Mouse (Mus musculus): Measurements from ENCODE around the gene Olfr1264. TPM values are rescaled to one million over a fixed set of nuclear protein-coding genes. Genes with fewer than 3 reads are reported as not detected.

Olfr1264 gene
- not detected in 2 replicates for polyA plus RNA-seq (2014; fragmentation: Nextera tagmentation; extraction: Ambion mirVana)

GRCm38 (mm10) chr2:90025477-90025876 lies at the start of gene Olfr1264:
Gene Olfr1264, minus strand, starts transcription at chr2:90025577.
- 80% methylated on average over 2 of the region's 2 CpGs for WGBS
- H3K4me1 ChIP-seq (ENCODE audit: control insufficient read depth, insufficient read depth, low read length): no peaks in the 10 kb centered on the region
- no peak within 1 kb of the TSS for H3K9ac ChIP-seq (ENCODE audit: low read length)
- no peak within 1 kb of the TSS for H3K4me3 ChIP-seq (ENCODE audit: low read depth, low read length)
- H3K36me3 ChIP-seq (ENCODE audit: control insufficient read depth, insufficient read depth, low read length): no peaks in the 10 kb centered on the region
- H3K9me3 ChIP-seq (ENCODE audit: control insufficient read depth, low read length): no peaks in the 10 kb centered on the region
- H3K27ac ChIP-seq (ENCODE audit: low read depth, low read length): no peak within 1 kb of the TSS
- ATAC-seq (ENCODE audit: insufficient read depth, low FRiP score, low TSS enrichment) (no peak), DNase-seq (ENCODE audit: low spot score) (no peak)
- H3K4me2 ChIP-seq (ENCODE audit: low read depth): no peak within 1 kb of the TSS
- no peaks in the 10 kb centered on the region for H3K27me3 ChIP-seq (ENCODE audit: control insufficient read depth, insufficient read depth, low read length)

- Histone ChIP-seq H3K9ac (ENCODE audit: low read length) (no peak overlapping the region), H3K9me3 (ENCODE audit: control insufficient read depth, low read length) (no peaks in the 10 kb centered on the region), H3K27ac (ENCODE audit: low read depth, low read length) (no peak overlapping the region), H3K27me3 (ENCODE audit: control insufficient read depth, insufficient read depth, low read length) (no peaks in the 10 kb centered on the region), H3K4me3 (ENCODE audit: low read depth, low read length) (no peak overlapping the region), H3K36me3 (ENCODE audit: control insufficient read depth, insufficient read depth, low read length) (no peaks in the 10 kb centered on the region), H3K4me1 (ENCODE audit: control insufficient read depth, insufficient read depth, low read length) (no peaks in the 10 kb centered on the region), H3K4me2 (ENCODE audit: low read depth) (no peak overlapping the region)
- WGBS: 76% methylated on average over 2 of the region's 2 CpGs
- no peak for DNase-seq (ENCODE audit: low spot score)
- ATAC-seq (ENCODE audit: insufficient read depth, low FRiP score, low TSS enrichment): no peak
Observed at GRCm38 (mm10) chr2:90070065-90070464, 44.7 kb upstream of the Olfr1264 start.

- H3K9me3 ChIP-seq (ENCODE audit: control insufficient read depth, low read length): no peaks in the 10 kb centered on the region
- H3K4me2 ChIP-seq (ENCODE audit: low read depth): no peak within 1 kb of the TSS
- no peak within 1 kb of the TSS for H3K9ac ChIP-seq (ENCODE audit: low read length)
- H3K27ac ChIP-seq (ENCODE audit: low read depth, low read length): no peak within 1 kb of the TSS
- H3K4me1 ChIP-seq (ENCODE audit: control insufficient read depth, insufficient read depth, low read length): no peaks in the 10 kb centered on the region
- DNase-seq (ENCODE audit: low spot score) (no peak), ATAC-seq (ENCODE audit: insufficient read depth, low FRiP score, low TSS enrichment) (no peak)
- H3K4me3 ChIP-seq (ENCODE audit: low read depth, low read length): no peak within 1 kb of the TSS
- H3K36me3 ChIP-seq (ENCODE audit: control insufficient read depth, insufficient read depth, low read length): no peaks in the 10 kb centered on the region
- H3K27me3 ChIP-seq (ENCODE audit: control insufficient read depth, insufficient read depth, low read length): no peaks in the 10 kb centered on the region
Observed at GRCm38 (mm10) chr2:90063494-90063893, 38.1 kb upstream of the Olfr1264 start, which contains the start of gene Olfr140. Gene Olfr140, minus strand, starts transcription at chr2:90063594.

- DNase-seq (ENCODE audit: low spot score) (no peak), ATAC-seq (ENCODE audit: insufficient read depth, low FRiP score, low TSS enrichment) (no peak)
- no peaks in the 10 kb centered on the region for H3K9me3 ChIP-seq (ENCODE audit: control insufficient read depth, low read length)
- no peak within 1 kb of the TSS for H3K9ac ChIP-seq (ENCODE audit: low read length)
- H3K4me1 ChIP-seq (ENCODE audit: control insufficient read depth, insufficient read depth, low read length): no peaks in the 10 kb centered on the region
- H3K4me2 ChIP-seq (ENCODE audit: low read depth): no peak within 1 kb of the TSS
- no peak within 1 kb of the TSS for H3K27ac ChIP-seq (ENCODE audit: low read depth, low read length)
- H3K27me3 ChIP-seq (ENCODE audit: control insufficient read depth, insufficient read depth, low read length): no peaks in the 10 kb centered on the region
- H3K4me3 ChIP-seq (ENCODE audit: low read depth, low read length): no peak within 1 kb of the TSS
- no peaks in the 10 kb centered on the region for H3K36me3 ChIP-seq (ENCODE audit: control insufficient read depth, insufficient read depth, low read length)
Observed at GRCm38 (mm10) chr2:90035037-90035436, 9.7 kb upstream of the Olfr1264 start, which contains the start of gene Olfr1265. Gene Olfr1265, plus strand, starts transcription at chr2:90035337.

- Histone ChIP-seq H3K4me1 (ENCODE audit: control insufficient read depth, insufficient read depth, low read length) (no peaks in the 10 kb centered on the region), H3K4me3 (ENCODE audit: low read depth, low read length) (no peak within 1 kb of the TSS), H3K27me3 (ENCODE audit: control insufficient read depth, insufficient read depth, low read length) (no peaks in the 10 kb centered on the region), H3K36me3 (ENCODE audit: control insufficient read depth, insufficient read depth, low read length) (no peaks in the 10 kb centered on the region), H3K4me2 (ENCODE audit: low read depth) (no peak within 1 kb of the TSS), H3K9me3 (ENCODE audit: control insufficient read depth, low read length) (no peaks in the 10 kb centered on the region), H3K27ac (ENCODE audit: low read depth, low read length) (no peak within 1 kb of the TSS), H3K9ac (ENCODE audit: low read length) (no peak within 1 kb of the TSS)
- no peak for ATAC-seq (ENCODE audit: insufficient read depth, low FRiP score, low TSS enrichment)
- 86% methylated on average over 2 of the region's 2 CpGs for WGBS
- DNase-seq (ENCODE audit: low spot score): no peak
Observed at GRCm38 (mm10) chr2:90011831-90012230, 13.5 kb downstream of the Olfr1264 start, which contains the start of gene Olfr1263. Gene Olfr1263, plus strand, starts transcription at chr2:90012131.

- Histone ChIP-seq H3K27ac (ENCODE audit: low read depth, low read length) (no peak within 1 kb of the TSS), H3K9me3 (ENCODE audit: control insufficient read depth, low read length) (no peaks in the 10 kb centered on the region)
- no peak for DNase-seq (ENCODE audit: low spot score)
Observed at GRCm38 (mm10) chr2:89999845-90000244, 25.5 kb downstream of the Olfr1264 start, which contains the start of gene Olfr1262. Gene Olfr1262, plus strand, starts transcription at chr2:90000145.

GRCm38 (mm10) chr2:89990921-89991320 lies 34.5 kb downstream of the Olfr1264 start, which contains the start of gene Olfr1261:
Gene Olfr1261, plus strand, starts transcription at chr2:89991221.
- H3K4me2 ChIP-seq (ENCODE audit: low read depth): no peak within 1 kb of the TSS
- H3K9ac ChIP-seq (ENCODE audit: low read length): no peak within 1 kb of the TSS
- no peak for DNase-seq (ENCODE audit: low spot score)
- no peak within 1 kb of the TSS for H3K4me3 ChIP-seq (ENCODE audit: low read depth, low read length)
- ATAC-seq (ENCODE audit: insufficient read depth, low FRiP score, low TSS enrichment): no peak
- H3K27me3 ChIP-seq (ENCODE audit: control insufficient read depth, insufficient read depth, low read length): no peaks in the 10 kb centered on the region
- H3K9me3 ChIP-seq (ENCODE audit: control insufficient read depth, low read length): no peaks in the 10 kb centered on the region
- H3K36me3 ChIP-seq (ENCODE audit: control insufficient read depth, insufficient read depth, low read length): no peaks in the 10 kb centered on the region
- H3K27ac ChIP-seq (ENCODE audit: low read depth, low read length): no peak within 1 kb of the TSS
- no peaks in the 10 kb centered on the region for H3K4me1 ChIP-seq (ENCODE audit: control insufficient read depth, insufficient read depth, low read length)

More at GRCm38 (mm10) chr2:89999845-90000244, 25.5 kb downstream of the Olfr1264 start, which contains the start of gene Olfr1262:
- no peak within 1 kb of the TSS for H3K4me3 ChIP-seq (ENCODE audit: low read depth, low read length)
- H3K4me2 ChIP-seq (ENCODE audit: low read depth): no peak within 1 kb of the TSS
- H3K9ac ChIP-seq (ENCODE audit: low read length): no peak within 1 kb of the TSS
- no peaks in the 10 kb centered on the region for H3K4me1 ChIP-seq (ENCODE audit: control insufficient read depth, insufficient read depth, low read length)
- no peaks in the 10 kb centered on the region for H3K27me3 ChIP-seq (ENCODE audit: control insufficient read depth, insufficient read depth, low read length)
- no peak for ATAC-seq (ENCODE audit: insufficient read depth, low FRiP score, low TSS enrichment)
- no peaks in the 10 kb centered on the region for H3K36me3 ChIP-seq (ENCODE audit: control insufficient read depth, insufficient read depth, low read length)

- H3K9me3 ChIP-seq (ENCODE audit: control insufficient read depth, low read length): no peaks in the 10 kb centered on the region
- ATAC-seq (ENCODE audit: insufficient read depth, low FRiP score, low TSS enrichment): no peak
- WGBS: 85% methylated on average over 2 of the region's 2 CpGs
Observed at GRCm38 (mm10) chr2:89977709-89978108, 47.7 kb downstream of the Olfr1264 start.

GRCm38 (mm10) chr2:89974184-89974583 lies 51.2 kb downstream of the Olfr1264 start, which contains the start of gene Olfr1260:
Gene Olfr1260, plus strand, starts transcription at chr2:89974340.
- ATAC-seq (ENCODE audit: insufficient read depth, low FRiP score, low TSS enrichment) (no peak), DNase-seq (ENCODE audit: low spot score) (no peak)
- H3K4me1 ChIP-seq (ENCODE audit: control insufficient read depth, insufficient read depth, low read length): no peaks in the 10 kb centered on the region
- no peak within 1 kb of the TSS for H3K4me2 ChIP-seq (ENCODE audit: low read depth)
- no peak within 1 kb of the TSS for H3K9ac ChIP-seq (ENCODE audit: low read length)
- no peaks in the 10 kb centered on the region for H3K36me3 ChIP-seq (ENCODE audit: control insufficient read depth, insufficient read depth, low read length)
- no peak within 1 kb of the TSS for H3K27ac ChIP-seq (ENCODE audit: low read depth, low read length)
- no peaks in the 10 kb centered on the region for H3K27me3 ChIP-seq (ENCODE audit: control insufficient read depth, insufficient read depth, low read length)
- 72% methylated on average over 2 of the region's 2 CpGs for WGBS
- no peak within 1 kb of the TSS for H3K4me3 ChIP-seq (ENCODE audit: low read depth, low read length)
- H3K9me3 ChIP-seq (ENCODE audit: control insufficient read depth, low read length): no peaks in the 10 kb centered on the region

More at GRCm38 (mm10) chr2:89977709-89978108, 47.7 kb downstream of the Olfr1264 start:
- Histone ChIP-seq H3K9ac (ENCODE audit: low read length) (no peak overlapping the region), H3K27ac (ENCODE audit: low read depth, low read length) (no peak overlapping the region), H3K36me3 (ENCODE audit: control insufficient read depth, insufficient read depth, low read length) (no peaks in the 10 kb centered on the region), H3K4me2 (ENCODE audit: low read depth) (no peak overlapping the region), H3K4me3 (ENCODE audit: low read depth, low read length) (no peak overlapping the region), H3K27me3 (ENCODE audit: control insufficient read depth, insufficient read depth, low read length) (no peaks in the 10 kb centered on the region), H3K4me1 (ENCODE audit: control insufficient read depth, insufficient read depth, low read length) (no peaks in the 10 kb centered on the region)
- no peak for DNase-seq (ENCODE audit: low spot score)

Data from neural tube, embryonic 11.5 days (tissue).